Mouse (Mus musculus): ENCODE measurements at regions not wholly inside any gene's neighbourhood (a gene's known extent, or its start where the extent isn't known, plus 50 kb on each side); places are given as distances from the start of the nearest gene placed in this dataset.

- no peak for DNase-seq (ENCODE audit: low read depth, low spot score)
These were observed 199.7 kb upstream of the Gm9008 start for GRCm38 (mm10) chr6:76697146-76697891.

- DNase-seq (ENCODE audit: low read depth, low spot score): no peak
These were observed 191.2 kb upstream of the Gm9008 start for GRCm38 (mm10) chr6:76688831-76689230.

- DNase-seq (ENCODE audit: low read depth, low spot score): no peak
These were observed 142.0 kb upstream of the Gm9008 start for GRCm38 (mm10) chr6:76639583-76639982.

- DNase-seq (ENCODE audit: low read depth, low spot score): no peak
These were observed 130.8 kb upstream of the Gm9008 start for GRCm38 (mm10) chr6:76628379-76628778.

- DNase-seq (ENCODE audit: low read depth, low spot score): no peak
These were observed 123.9 kb upstream of the Gm9008 start for GRCm38 (mm10) chr6:76621499-76621898.

GRCm38 (mm10) chr6:76620754-76621204, 123.2 kb upstream of the Gm9008 start:
- peak; percentile 1 for DNase-seq (ENCODE audit: low read depth, low spot score)

Measured in embryo, embryonic 11.5 days (tissue).